Mouse (Mus musculus) right cerebral cortex, postnatal 25 days (tissue): ENCODE data around the gene Slfn9.
"Not testable (repeated sequence)": the region's sequence is repeated elsewhere in the genome, so short reads cannot be mapped to it uniquely, and the experiment has no call there.

ENCODE experiments used
- DNase-seq: peaks from one replicate; pipeline ENCODE4 v3.0.0; 2022

The Slfn9 gene

GRCm38 (mm10) chr11:82991469-82992166, at the start of gene Slfn9:
Gene Slfn9, minus strand, starts transcription at chr11:82991830.
- peak; percentile 24 for DNase-seq

DNA sequence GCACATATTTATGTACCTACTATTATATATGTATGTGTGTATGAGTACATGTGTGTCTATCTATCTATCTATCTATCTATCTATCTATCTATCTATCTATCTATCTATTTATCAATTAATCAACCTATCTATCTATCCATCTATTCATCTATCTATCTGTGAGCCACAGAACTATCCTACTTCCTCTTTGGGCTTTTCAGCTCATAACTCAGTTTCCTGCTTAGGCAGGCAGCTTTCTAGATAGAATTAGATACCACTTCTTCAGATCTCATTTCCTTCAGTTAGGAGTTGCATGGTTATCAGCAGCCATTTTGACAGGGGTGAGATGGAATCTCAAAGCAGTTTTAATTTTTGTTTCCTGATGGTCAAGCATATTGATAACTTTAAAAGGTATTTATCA, 49.4 kb upstream of the Slfn9 start:
- DNase-seq, result no peak

- no peak for DNase-seq
These were observed 48.7 kb upstream of the Slfn9 start for GRCm38 (mm10) chr11:83040325-83040724.

DNA sequence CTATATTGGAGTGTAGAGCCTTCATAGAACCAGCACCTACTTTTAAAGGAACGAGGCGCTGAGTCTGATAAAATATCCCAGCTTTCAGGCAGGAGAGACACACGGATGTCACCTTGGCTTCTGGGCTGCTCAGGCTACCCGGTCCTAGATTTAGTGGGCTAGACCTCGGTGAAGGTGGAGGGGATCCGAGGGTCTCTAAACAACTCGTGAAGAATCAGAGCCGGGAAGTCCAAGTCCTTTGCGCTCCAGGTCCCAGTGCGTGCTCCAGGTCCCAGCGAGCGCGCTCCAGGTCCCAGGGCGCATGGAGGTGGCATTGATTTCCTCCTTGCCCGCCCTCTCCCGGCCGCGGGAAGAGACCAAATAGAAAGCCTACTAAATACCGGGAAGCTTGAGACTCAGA, 48.2 kb upstream of the Slfn9 start:
- DNase-seq, result no peak

DNA sequence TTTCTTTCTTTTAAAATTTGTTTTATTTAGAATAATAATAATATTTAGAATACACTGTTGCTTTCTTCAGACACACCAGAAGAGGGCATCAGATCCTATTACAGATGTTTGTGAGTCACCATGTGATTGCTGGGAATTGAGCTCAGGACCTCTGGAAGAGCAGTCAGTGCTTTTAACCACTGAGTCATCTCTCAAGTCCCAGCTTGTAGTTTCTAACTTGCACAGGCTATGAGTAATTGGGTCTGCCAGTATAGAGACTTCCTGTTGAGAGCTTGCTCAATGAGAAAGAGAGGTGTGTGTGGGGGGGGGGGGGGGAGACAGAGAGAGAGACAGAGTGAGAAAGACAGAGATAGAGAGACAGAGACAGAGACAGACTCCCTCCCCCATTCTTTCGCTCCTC, 47.5 kb upstream of the Slfn9 start:
- DNase-seq, result no peak

DNA sequence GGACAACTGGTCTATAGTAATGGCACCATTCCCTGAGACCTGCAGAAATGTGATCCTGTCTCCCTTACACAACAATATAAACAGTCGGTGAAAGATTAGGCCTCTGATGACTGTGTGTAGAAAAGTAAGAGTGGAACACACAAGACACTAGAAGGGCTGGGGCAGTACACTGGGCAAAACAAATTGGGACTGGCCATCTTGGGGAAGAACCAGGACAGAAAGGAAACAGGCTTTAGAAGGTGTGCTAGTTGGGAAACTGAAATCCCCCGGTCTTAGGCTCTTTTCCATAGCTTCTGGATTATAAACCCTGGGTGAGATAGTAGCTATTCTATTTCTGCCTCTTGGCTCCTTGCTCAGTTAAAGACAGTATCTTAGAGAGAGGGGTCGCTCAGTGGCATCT, 47.1 kb upstream of the Slfn9 start:
- not testable (repeated sequence) for DNase-seq

DNA sequence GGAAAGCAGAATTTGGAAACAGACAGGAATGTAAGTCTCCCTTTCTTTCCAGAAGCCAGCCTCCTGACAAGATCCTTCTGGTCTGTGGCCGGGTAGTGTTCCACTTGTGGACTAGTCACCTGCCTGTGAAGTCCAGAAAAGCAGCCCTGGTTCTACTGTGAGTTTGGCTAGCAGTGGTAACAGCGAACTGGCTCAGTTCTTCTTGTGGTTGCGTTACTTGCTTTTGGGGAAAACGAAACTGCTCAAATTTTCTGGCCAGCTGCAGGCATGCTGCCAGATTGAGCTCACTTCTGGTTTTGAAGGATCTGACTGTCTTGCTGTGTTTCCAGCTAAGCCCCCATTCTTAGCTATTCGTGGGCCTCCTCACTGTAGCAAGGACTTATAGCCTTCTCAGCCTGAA, 29.0 kb upstream of the Slfn9 start, which contains the start of gene Slfn8:
Gene Slfn8, minus strand, starts transcription at position 190 of the 400 bp plus-strand sequence.
- no peak for DNase-seq

- DNase-seq, result not testable (repeated sequence)
These were observed 28.2 kb upstream of the Slfn9 start for GRCm38 (mm10) chr11:83019561-83020519.

DNA sequence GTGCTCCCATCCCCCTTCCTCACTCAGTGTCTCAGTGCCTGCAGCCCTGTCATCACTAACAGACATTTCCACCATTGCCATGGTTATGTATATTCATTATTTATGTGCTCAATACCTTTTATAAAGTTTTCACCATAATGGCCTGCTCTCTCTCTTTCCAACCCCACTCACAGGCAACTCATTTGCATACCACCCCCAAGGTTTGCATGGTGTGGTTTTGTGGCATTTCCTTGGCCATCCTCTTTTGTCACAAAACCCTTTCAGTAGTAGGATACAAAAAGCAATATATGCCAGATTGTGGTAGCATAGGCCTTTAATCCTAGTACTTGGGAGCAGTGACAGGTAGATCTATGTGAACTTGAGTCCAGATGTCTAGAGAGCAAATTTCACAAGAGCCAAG, 24.5 kb upstream of the Slfn9 start:
- DNase-seq, result no peak

DNA sequence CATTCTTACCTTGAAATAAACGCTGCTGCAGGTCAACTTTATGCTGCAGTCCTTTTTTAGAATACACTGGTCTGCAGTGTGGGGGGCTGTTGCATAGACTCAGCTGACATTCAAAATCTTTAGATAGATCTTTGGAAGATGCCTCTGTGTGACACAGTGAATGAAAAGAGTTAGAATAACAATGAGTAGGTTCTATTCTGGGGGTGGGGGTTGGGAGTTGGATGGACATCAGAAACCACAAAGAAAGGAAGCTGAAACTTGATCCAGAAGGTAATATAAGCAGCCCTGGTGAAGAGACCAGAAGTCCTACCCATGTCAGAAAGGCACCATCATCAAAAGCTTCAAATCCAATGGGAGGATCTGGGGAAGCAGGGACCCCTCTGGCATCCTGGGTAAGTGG, 21.7 kb upstream of the Slfn9 start:
- DNase-seq, result no peak

DNA sequence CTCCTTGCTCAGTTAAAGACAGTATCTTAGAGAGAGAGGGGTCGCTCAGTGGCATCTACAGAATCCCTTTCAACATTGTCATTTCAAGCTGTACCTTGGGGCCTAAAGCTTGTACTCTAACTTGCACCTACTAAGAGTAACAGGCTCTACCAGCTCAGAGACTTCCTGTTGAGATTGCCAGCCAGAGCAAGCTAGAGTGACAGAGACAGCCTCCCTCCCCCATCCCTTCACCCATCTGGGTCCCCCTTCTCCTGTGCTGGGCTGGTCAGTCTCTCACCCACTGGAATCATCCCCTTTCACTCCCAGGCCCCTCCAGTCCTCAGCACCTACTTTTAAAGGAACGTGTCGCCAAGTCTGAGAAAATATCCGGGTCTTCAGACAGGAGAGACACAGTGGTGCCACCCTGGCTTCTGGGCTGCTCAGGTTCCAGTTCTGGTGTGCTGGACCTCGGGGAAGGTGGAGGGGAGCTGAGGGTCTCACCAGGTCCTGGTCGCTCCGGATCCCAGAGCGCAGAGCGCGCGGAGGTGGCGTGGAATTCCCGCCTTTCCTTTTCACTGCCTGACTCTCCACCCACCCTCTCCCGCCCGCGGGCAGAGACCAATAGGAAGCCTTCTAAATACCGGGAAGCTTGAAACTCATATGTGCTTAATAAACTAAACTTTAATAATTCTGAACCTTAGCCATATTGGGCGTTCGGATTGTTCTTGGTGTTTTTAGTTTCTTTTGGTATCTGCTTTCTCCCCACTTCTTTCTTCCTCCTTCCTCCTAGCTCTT, 831 bp downstream of the Slfn9 start:
- not testable (repeated sequence) for DNase-seq

DNA sequence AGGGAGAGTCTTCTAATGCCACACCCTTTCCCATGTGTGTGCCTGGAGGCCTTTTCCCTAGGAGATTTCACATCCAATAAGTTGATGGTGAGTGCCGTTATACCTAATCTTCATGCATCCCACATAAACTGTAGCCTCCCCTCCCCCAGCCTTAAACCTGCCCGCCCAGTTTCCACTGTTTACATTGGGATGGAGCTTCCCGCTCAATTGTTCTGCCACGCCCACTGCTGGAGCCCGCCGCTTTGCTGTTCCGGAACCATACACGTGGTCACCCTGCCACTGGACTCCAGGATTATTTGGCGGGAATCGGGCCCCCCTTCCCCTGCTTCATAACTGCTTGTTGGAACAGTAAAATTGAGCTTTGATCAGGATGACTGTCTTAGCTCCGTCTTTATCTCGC, 2.3 kb downstream of the Slfn9 start:
- DNase-seq, result no peak

DNA sequence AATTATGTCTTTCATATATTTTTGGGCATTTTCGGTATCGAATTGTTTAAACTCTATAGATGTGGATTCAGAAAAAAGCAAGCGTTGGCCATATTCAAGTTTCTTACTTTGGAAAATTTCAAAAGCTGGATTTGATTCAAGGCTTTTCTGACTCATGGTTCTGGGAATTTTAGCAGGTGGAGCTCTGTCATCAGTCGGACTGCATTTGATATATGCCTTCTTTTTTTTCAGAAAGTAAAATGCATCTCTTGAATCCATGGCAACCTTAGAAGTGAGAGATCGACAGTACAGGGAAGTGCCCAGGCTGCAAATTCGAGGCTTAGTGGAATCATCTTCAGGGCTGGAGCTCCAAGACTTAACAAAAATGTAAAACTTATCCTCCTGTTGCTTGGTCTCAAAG, 4.0 kb downstream of the Slfn9 start:
- no peak for DNase-seq

- DNase-seq, result no peak
These were observed 8.4 kb downstream of the Slfn9 start for GRCm38 (mm10) chr11:82983193-82983592.

DNA sequence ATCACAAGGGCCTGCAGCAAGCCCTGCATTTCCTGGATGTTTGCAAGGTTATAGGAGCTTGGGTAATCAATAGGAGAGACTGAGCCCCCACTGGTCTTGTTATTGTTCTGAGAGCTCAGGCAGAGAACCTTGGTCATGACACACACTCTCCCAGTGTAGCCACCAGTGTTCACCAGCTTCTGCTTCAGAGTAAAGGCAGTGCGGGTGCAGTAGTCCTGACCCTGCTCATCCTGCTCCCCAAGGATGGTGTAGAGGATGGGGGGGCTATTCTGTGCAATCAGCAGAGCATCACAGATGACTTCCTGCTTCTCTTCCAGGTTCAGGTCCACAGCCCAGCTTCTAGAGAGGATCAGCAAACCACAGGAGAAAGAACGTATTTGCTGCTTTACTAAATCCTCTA, 9.2 kb downstream of the Slfn9 start:
- not testable (repeated sequence) for DNase-seq

DNA sequence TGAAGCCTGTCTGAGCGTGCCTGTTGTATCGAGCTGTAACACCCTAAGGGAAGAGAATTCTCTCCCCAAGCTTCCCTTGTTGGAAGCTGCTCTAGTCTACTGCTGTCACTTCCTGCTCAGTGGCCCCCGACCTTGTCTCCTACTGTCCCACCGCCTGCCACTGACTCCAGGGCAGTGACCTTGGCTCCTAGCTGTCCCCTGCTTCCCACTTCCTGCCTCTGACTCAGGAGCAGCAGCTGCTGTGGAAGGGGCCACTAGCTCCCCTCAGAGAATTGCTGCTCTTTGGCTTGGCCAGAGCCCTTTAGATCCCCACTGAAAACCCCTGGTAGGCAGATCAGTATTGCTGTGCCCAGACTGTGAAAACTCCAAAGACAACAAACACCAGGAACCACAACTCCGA, 17.7 kb downstream of the Slfn9 start:
- DNase-seq, result no peak

DNA sequence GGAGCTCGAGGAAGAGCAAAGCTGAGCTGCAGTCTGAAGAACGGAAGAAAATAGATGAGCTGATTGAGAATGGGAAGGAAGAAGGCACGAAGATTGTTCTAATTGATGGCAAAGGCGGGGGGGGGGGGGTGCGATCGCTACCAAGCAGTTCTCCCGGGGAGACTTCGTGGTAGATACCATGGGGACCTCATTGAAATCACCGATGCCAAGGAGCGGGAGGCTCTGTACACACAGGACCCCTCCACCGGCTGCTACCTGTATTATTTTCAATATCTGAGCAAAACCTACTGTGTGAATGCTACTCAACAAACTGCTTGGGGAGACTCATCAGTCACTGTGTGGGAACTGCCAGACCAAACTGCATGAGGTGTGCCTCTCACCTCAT, 20.0 kb downstream of the Slfn9 start:
- DNase-seq, result no peak

- DNase-seq, result peak; percentile 16
These were observed 20.7 kb downstream of the Slfn9 start for GRCm38 (mm10) chr11:82970712-82971589.

GRCm38 (mm10) chr11:82962215-82962614, 29.4 kb downstream of the Slfn9 start:
- DNase-seq, result no peak

GRCm38 (mm10) chr11:82961743-82962142, 29.9 kb downstream of the Slfn9 start:
- DNase-seq, result no peak

- DNase-seq, result no peak
These were observed 32.0 kb downstream of the Slfn9 start for GRCm38 (mm10) chr11:82959613-82960012.

DNA sequence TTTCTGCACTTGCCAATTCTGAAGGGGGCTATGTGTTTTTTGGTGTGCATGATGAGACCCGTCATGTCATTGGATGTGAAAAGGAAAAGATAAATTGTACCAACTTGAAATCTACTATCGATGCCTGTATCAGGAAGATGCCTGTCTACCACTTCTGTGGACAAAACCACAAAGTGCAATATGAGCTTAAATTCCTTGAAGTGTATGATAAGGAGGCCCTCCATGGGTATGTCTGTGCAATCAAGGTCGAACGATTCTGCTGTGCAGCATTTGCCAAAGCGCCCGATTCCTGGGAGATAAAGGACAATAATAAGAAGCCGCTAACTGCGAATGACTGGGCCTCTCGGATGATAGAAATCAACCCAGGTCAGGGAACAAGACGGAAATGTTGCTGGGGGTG, 34.7 kb downstream of the Slfn9 start:
- no peak for DNase-seq
